Mouse (Mus musculus) liver, embryonic 14.5 days (tissue): Measurements from ENCODE around the gene Mea1.

Experiments
- CTCF ChIP-seq: IDR thresholded peaks from 2 replicates; pipeline ENCODE4 v1.5.1; 2016; ENCODE audit warnings: antibody characterized with exemption, low read depth, control low read depth
- EP300 ChIP-seq: IDR thresholded peaks from 2 replicates; pipeline ENCODE4 v1.6.1; 2016; ENCODE audit warnings: antibody characterized with exemption, low read depth

DNA sequence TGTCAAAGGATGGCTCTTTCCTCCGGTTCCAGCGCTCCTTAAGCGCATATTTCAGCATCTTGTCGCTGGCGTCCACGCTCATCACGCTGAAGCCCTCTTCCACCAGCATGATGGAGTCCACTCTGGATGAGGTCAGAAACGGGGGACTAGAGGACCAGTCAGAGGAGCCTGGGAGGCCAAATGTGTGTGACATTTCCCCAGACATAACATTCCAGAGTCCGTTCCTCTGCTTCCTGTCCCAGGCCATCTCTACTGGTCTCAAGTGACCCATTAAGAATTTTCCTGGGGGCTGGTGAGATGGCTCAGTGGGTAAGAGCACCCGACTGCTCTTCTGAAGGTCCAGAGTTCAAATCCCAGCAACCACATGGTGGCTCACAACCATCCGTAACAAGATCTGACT, 48.7 kb downstream of the Mea1 start:
- TF ChIP-seq CTCF (no peak), EP300 (no peak)
